In the genomic region with DNA sequence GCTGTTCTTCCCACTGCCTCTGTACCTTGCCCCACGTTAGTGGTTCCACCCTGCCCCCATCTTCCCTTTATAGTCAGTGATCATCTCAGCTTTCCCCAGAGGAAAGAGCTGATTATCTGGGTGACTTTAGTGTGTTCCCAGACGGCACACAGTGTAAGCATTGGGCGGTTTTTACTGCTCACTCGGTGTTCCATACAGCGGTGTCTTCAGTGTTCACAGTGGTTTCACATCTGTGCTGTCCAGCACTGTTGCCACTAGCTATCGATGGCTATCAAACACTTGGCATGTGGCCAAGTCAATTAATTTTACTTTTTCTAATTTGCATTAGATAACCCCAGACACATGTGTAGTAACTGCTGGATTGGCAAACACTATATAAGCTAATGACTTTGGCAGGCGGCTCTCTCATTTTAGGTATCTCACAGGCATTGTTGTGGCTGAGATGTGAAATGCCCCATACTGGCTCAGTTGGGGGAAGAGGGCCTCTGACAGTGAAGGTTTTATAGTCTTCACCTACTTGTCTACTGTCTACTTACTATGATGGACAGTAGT, we compare ENCODE assay signal across 21 mouse cellular contexts. TPM values are rescaled to one million over a fixed set of nuclear protein-coding genes. Genes with fewer than 3 reads are reported as not detected.
DNase-seq lines count a peak whose midpoint lies in the region; ATAC-seq lines count a peak whose summit lies in the region.
"Had no signal": no experiment of that assay in that cellular context is flagged by ENCODE, and none has a peak within 500 bp of the region (broad histone marks: within the 10 kb centered on the region; RNA-seq: fewer than 3 reads in every experiment).

No protein-coding gene starts in this region.

- intact Hi-C loops in gastrocnemius, postnatal 36 days (cut with DNase I), result no loop called here

- peak; percentile 54 for DNase-seq in midbrain, embryonic 11.5 days (ENCODE audit: low spot score, missing footprints)
- DNase-seq in gastrocnemius, postnatal 36 days, result no peak
- DNase-seq: adrenal gland, postnatal 36 days; cerebellum, adult 8-10 months; heart, adult 2 months; kidney, adult 2 months; kidney, postnatal 10 days; layer of hippocampus, postnatal 36 days; thymus, postnatal 14 days had no signal

- no peak overlapping the region for H3K9ac ChIP-seq in hindbrain, embryonic 12.5 days
- no peak overlapping the region for H3K9ac ChIP-seq in hindbrain, embryonic 16.5 days (ENCODE audit: low read depth, low read length)
- no peak overlapping the region for H3K9ac ChIP-seq in midbrain, embryonic 11.5 days (ENCODE audit: low read length)
- H3K9ac ChIP-seq in midbrain, embryonic 16.5 days (ENCODE audit: low read depth, low read length), result no peak overlapping the region
- H3K9ac ChIP-seq in hindbrain, embryonic 15.5 days, result no peak overlapping the region
- H3K9ac ChIP-seq in neural tube, embryonic 15.5 days (replicated peaks), result no peak overlapping the region
- H3K9ac ChIP-seq: forebrain, embryonic 12.5 days; limb, embryonic 15.5 days; lung, embryonic 15.5 days had no signal

- WGBS in hindbrain, embryonic 12.5 days, result 75% methylated on average over 7 of the region's 7 CpGs
- 53% methylated on average over 7 of the region's 7 CpGs for WGBS in hindbrain, embryonic 16.5 days
- WGBS in midbrain, embryonic 11.5 days, result 88% methylated on average over 7 of the region's 7 CpGs
- 72% methylated on average over 7 of the region's 7 CpGs for WGBS in midbrain, embryonic 16.5 days
- WGBS in hindbrain, embryonic 15.5 days, result 60% methylated on average over 7 of the region's 7 CpGs
- WGBS in neural tube, embryonic 15.5 days, result 33% methylated on average over 7 of the region's 7 CpGs

- no peaks in the 10 kb centered on the region for H3K9me3 ChIP-seq in hindbrain, embryonic 12.5 days (replicated peaks)
- H3K9me3 ChIP-seq in hindbrain, embryonic 16.5 days (ENCODE audit: control insufficient read depth, low read length), result no peaks in the 10 kb centered on the region
- no peaks in the 10 kb centered on the region for H3K9me3 ChIP-seq in midbrain, embryonic 11.5 days (ENCODE audit: control insufficient read depth, low read length)
- H3K9me3 ChIP-seq in midbrain, embryonic 16.5 days (replicated peaks; ENCODE audit: control insufficient read depth, low read length, poor library complexity, severe bottlenecking), result no peaks in the 10 kb centered on the region
- H3K9me3 ChIP-seq in hindbrain, embryonic 15.5 days, result no peaks in the 10 kb centered on the region
- H3K9me3 ChIP-seq in neural tube, embryonic 15.5 days (replicated peaks), result no peaks in the 10 kb centered on the region
- H3K9me3 ChIP-seq: forebrain, embryonic 12.5 days; G1E; limb, embryonic 15.5 days; lung, embryonic 15.5 days had no signal

- no peaks in the 10 kb centered on the region for H3K36me3 ChIP-seq in hindbrain, embryonic 12.5 days
- H3K36me3 ChIP-seq in hindbrain, embryonic 16.5 days (ENCODE audit: control insufficient read depth, insufficient read depth, low read length), result no peaks in the 10 kb centered on the region
- H3K36me3 ChIP-seq in midbrain, embryonic 11.5 days (ENCODE audit: control insufficient read depth, insufficient read depth, low read length), result no peaks in the 10 kb centered on the region
- H3K36me3 ChIP-seq in midbrain, embryonic 16.5 days (ENCODE audit: control insufficient read depth, insufficient read depth, low read length), result no peaks in the 10 kb centered on the region
- no peaks in the 10 kb centered on the region for H3K36me3 ChIP-seq in hindbrain, embryonic 15.5 days
- H3K36me3 ChIP-seq in neural tube, embryonic 15.5 days, result no peaks in the 10 kb centered on the region
- H3K36me3 ChIP-seq: forebrain, embryonic 12.5 days; G1E; limb, embryonic 15.5 days; lung, embryonic 15.5 days had no signal

- H3K4me1 ChIP-seq in hindbrain, embryonic 12.5 days, result no peaks in the 10 kb centered on the region
- no peaks in the 10 kb centered on the region for H3K4me1 ChIP-seq in hindbrain, embryonic 16.5 days (ENCODE audit: control insufficient read depth, insufficient read depth, low read depth, low read length)
- H3K4me1 ChIP-seq in midbrain, embryonic 11.5 days (ENCODE audit: control insufficient read depth, insufficient read depth, low read length), result no peaks in the 10 kb centered on the region
- no peaks in the 10 kb centered on the region for H3K4me1 ChIP-seq in midbrain, embryonic 16.5 days (ENCODE audit: control insufficient read depth, insufficient read depth, low read length)
- H3K4me1 ChIP-seq in hindbrain, embryonic 15.5 days (replicated peaks), result no peaks in the 10 kb centered on the region
- H3K4me1 ChIP-seq in neural tube, embryonic 15.5 days, result peaks cover 4% of the 10 kb centered on the region
- H3K4me1 ChIP-seq: forebrain, embryonic 12.5 days; limb, embryonic 15.5 days; lung, embryonic 15.5 days had no signal

- H3K4me2 ChIP-seq in hindbrain, embryonic 12.5 days (replicated peaks), result no peak overlapping the region
- no peak overlapping the region for H3K4me2 ChIP-seq in hindbrain, embryonic 16.5 days (ENCODE audit: low read length)
- no peak overlapping the region for H3K4me2 ChIP-seq in midbrain, embryonic 11.5 days
- H3K4me2 ChIP-seq in midbrain, embryonic 16.5 days (ENCODE audit: low read length), result no peak overlapping the region
- H3K4me2 ChIP-seq in hindbrain, embryonic 15.5 days, result no peak overlapping the region
- H3K4me2 ChIP-seq in neural tube, embryonic 15.5 days, result no peak overlapping the region
- H3K4me2 ChIP-seq: forebrain, embryonic 12.5 days; limb, embryonic 15.5 days; lung, embryonic 15.5 days had no signal

- peak; percentile 56; the same call in 1 of the 2 replicates for ATAC-seq in hindbrain, embryonic 12.5 days (ENCODE audit: low FRiP score)
- ATAC-seq in hindbrain, embryonic 16.5 days, result no peak
- no peak for ATAC-seq in midbrain, embryonic 11.5 days (ENCODE audit: low FRiP score)
- ATAC-seq in midbrain, embryonic 16.5 days, result no peak
- 0 out of 2 replicates have a peak, but pooled peaks have one; percentile 6 for ATAC-seq in hindbrain, embryonic 15.5 days (ENCODE audit: low FRiP score, low read depth)
- peak; percentile 76 for ATAC-seq in neural tube, embryonic 15.5 days (ENCODE audit: low FRiP score)

- H3K27me3 ChIP-seq in hindbrain, embryonic 12.5 days, result no peaks in the 10 kb centered on the region
- no peaks in the 10 kb centered on the region for H3K27me3 ChIP-seq in hindbrain, embryonic 16.5 days (replicated peaks; ENCODE audit: control insufficient read depth, insufficient read depth, low read length)
- no peaks in the 10 kb centered on the region for H3K27me3 ChIP-seq in midbrain, embryonic 11.5 days (ENCODE audit: control insufficient read depth, insufficient read depth, low read length)
- H3K27me3 ChIP-seq in midbrain, embryonic 16.5 days (ENCODE audit: control insufficient read depth, insufficient read depth, low read depth, low read length), result no peaks in the 10 kb centered on the region
- H3K27me3 ChIP-seq in hindbrain, embryonic 15.5 days, result no peaks in the 10 kb centered on the region
- no peaks in the 10 kb centered on the region for H3K27me3 ChIP-seq in neural tube, embryonic 15.5 days (replicated peaks)
- H3K27me3 ChIP-seq: forebrain, embryonic 12.5 days; limb, embryonic 15.5 days; lung, embryonic 15.5 days had no signal

- no peak overlapping the region for H3K27ac ChIP-seq in hindbrain, embryonic 12.5 days
- no peak overlapping the region; the same call in 1 of the 2 replicates for H3K27ac ChIP-seq in hindbrain, embryonic 16.5 days (ENCODE audit: low read depth, low read length)
- no peak overlapping the region for H3K27ac ChIP-seq in midbrain, embryonic 11.5 days (ENCODE audit: low read depth, low read length)
- H3K27ac ChIP-seq in midbrain, embryonic 16.5 days (ENCODE audit: low read length), result no peak overlapping the region
- H3K27ac ChIP-seq in hindbrain, embryonic 15.5 days (replicated peaks), result no peak overlapping the region
- H3K27ac ChIP-seq in neural tube, embryonic 15.5 days (replicated peaks), result peak overlapping the region; percentile 41; the same call in 1 of the 2 replicates
- H3K27ac ChIP-seq: forebrain, embryonic 12.5 days; heart, adult 2 months; layer of hippocampus, adult 2 months; limb, embryonic 15.5 days; lung, embryonic 15.5 days; macrophage had no signal

- H3K4me3 ChIP-seq in hindbrain, embryonic 12.5 days, result no peak overlapping the region
- H3K4me3 ChIP-seq in hindbrain, embryonic 16.5 days (ENCODE audit: low read length), result no peak overlapping the region
- H3K4me3 ChIP-seq in midbrain, embryonic 11.5 days (ENCODE audit: low read depth, low read length), result no peak overlapping the region
- no peak overlapping the region for H3K4me3 ChIP-seq in midbrain, embryonic 16.5 days (ENCODE audit: low read depth, low read length)
- H3K4me3 ChIP-seq in hindbrain, embryonic 15.5 days, result no peak overlapping the region
- no peak overlapping the region for H3K4me3 ChIP-seq in neural tube, embryonic 15.5 days (replicated peaks)
- H3K4me3 ChIP-seq: forebrain, embryonic 12.5 days; heart, adult 2 months; layer of hippocampus, adult 2 months; limb, embryonic 15.5 days; lung, embryonic 15.5 days had no signal

RNA-seq across cellular contexts. Expression of a gene that starts 11.3 kb away (rescaled TPM):
- polyA plus RNA-seq in hindbrain, embryonic 12.5 days (2016; fragmentation: Nextera tagmentation; extraction: Ambion mirVana), result 6.4 and 7.1 TPM in 2 replicates
- polyA plus RNA-seq in hindbrain, embryonic 16.5 days (2015; fragmentation: Nextera tagmentation; extraction: Ambion mirVana), result 8.9 and 10.5 TPM in 2 replicates
- 7.9 and 11.4 TPM in 2 replicates for polyA plus RNA-seq in midbrain, embryonic 11.5 days (2014; fragmentation: Nextera tagmentation; extraction: Ambion mirVana)
- 5.1 and 6.9 TPM in 2 replicates for polyA plus RNA-seq in midbrain, embryonic 16.5 days (2015; fragmentation: Nextera tagmentation; extraction: Ambion mirVana)
- polyA plus RNA-seq in hindbrain, embryonic 15.5 days (2015; fragmentation: Nextera tagmentation; extraction: Ambion mirVana), result 7.9 and 8.2 TPM in 2 replicates
- polyA plus RNA-seq in neural tube, embryonic 15.5 days (2015; fragmentation: Nextera tagmentation; extraction: Ambion mirVana), result 9.9 and 14.1 TPM in 2 replicates
- total RNA-seq in gastrocnemius, postnatal 36 days (2021), result 10 to 100 TPM; 13.2 to 15.9 TPM
- total RNA-seq: G1E had no signal
- polyA plus RNA-seq: G1E had no signal

RNA-seq across cellular contexts. Expression of a gene that starts 20.4 kb away (rescaled TPM):
- 0.17 and 0.21 TPM in 2 replicates for polyA plus RNA-seq in hindbrain, embryonic 12.5 days (2016; fragmentation: Nextera tagmentation; extraction: Ambion mirVana)
- 0.34 and 0.89 TPM in 2 replicates for polyA plus RNA-seq in hindbrain, embryonic 16.5 days (2015; fragmentation: Nextera tagmentation; extraction: Ambion mirVana)
- polyA plus RNA-seq in midbrain, embryonic 11.5 days (2014; fragmentation: Nextera tagmentation; extraction: Ambion mirVana), result 0.23 TPM in 1 of 2 replicates, not detected in the other
- polyA plus RNA-seq in midbrain, embryonic 16.5 days (2015; fragmentation: Nextera tagmentation; extraction: Ambion mirVana), result 0.39 and 0.55 TPM in 2 replicates
- polyA plus RNA-seq in hindbrain, embryonic 15.5 days (2015; fragmentation: Nextera tagmentation; extraction: Ambion mirVana), result 0.28 and 0.40 TPM in 2 replicates
- polyA plus RNA-seq in neural tube, embryonic 15.5 days (2015; fragmentation: Nextera tagmentation; extraction: Ambion mirVana), result 0.36 and 2.8 TPM in 2 replicates
- 1 to 10 TPM; 6.0 to 7.5 TPM for total RNA-seq in gastrocnemius, postnatal 36 days (2021)
- polyA plus RNA-seq: forebrain, embryonic 12.5 days; G1E; neural tube, embryonic 11.5 days had no signal

Comparison
In these comparisons a context has a peak if more than half of its experiments do, and no peak if none do; other contexts are left out.
1. ATAC-seq: peak in hindbrain, embryonic 12.5 days (single experiment), hindbrain, embryonic 15.5 days (single experiment) and neural tube, embryonic 15.5 days (single experiment); none in hindbrain, embryonic 16.5 days (single experiment), midbrain, embryonic 11.5 days (single experiment) and midbrain, embryonic 16.5 days (single experiment).